11 mouse cellular contexts compared by ENCODE assay signal in the genomic region with DNA sequence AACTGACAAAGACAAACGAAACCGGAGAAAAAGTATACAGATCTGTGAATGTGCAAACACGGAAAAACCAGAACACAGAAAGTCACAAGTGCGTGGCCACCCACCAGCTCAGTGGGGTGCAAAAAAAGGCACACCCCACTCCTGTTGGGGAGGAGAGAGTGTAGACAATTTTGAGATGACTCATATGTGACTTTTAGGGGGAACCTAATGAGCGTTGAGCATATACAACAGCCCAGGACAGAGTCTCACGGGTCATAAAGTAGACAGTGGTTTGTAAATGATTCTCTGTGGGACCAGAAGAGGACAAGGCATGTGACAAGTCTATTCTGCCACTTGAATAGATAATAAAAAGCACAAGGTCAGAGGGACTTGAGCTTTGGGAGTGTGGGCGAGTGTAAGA. TPM values are rescaled to one million over a fixed set of nuclear protein-coding genes. Genes with fewer than 3 reads are reported as not detected.
DNase-seq lines count a peak whose midpoint lies in the region; ATAC-seq lines count a peak whose summit lies in the region.
"Had no signal": no experiment of that assay in that cellular context is flagged by ENCODE, and none has a peak within 500 bp of the region (broad histone marks: within the 10 kb centered on the region; RNA-seq: fewer than 3 reads in every experiment).

No protein-coding gene starts in this region.

- H3K27ac ChIP-seq in heart, embryonic 15.5 days, result peak overlapping the region; percentile 29; the same call in 1 of the 2 replicates
- H3K27ac ChIP-seq in embryonic facial prominence, embryonic 12.5 days, result 0 out of 2 replicates have a peak overlapping the region, but pooled peaks have one; percentile 41
- peak overlapping the region; percentile 43 for H3K27ac ChIP-seq in intestine, embryonic 16.5 days (ENCODE audit: low read length)

- no peak overlapping the region for H3K4me3 ChIP-seq in heart, embryonic 15.5 days
- no peak overlapping the region for H3K4me3 ChIP-seq in embryonic facial prominence, embryonic 12.5 days
- no peak overlapping the region for H3K4me3 ChIP-seq in intestine, embryonic 16.5 days (ENCODE audit: low read length)
- H3K4me3 ChIP-seq: megakaryocyte, embryonic 14.5 days had no signal

- H3K9me3 ChIP-seq in heart, embryonic 15.5 days (replicated peaks), result no peaks in the 10 kb centered on the region
- H3K9me3 ChIP-seq in embryonic facial prominence, embryonic 12.5 days, result no peaks in the 10 kb centered on the region
- no peaks in the 10 kb centered on the region for H3K9me3 ChIP-seq in intestine, embryonic 16.5 days (ENCODE audit: control insufficient read depth, low read length)
- H3K9me3 ChIP-seq: megakaryocyte, embryonic 14.5 days had no signal

- H3K9ac ChIP-seq in heart, embryonic 15.5 days, result no peak overlapping the region
- H3K9ac ChIP-seq in embryonic facial prominence, embryonic 12.5 days, result no peak overlapping the region
- peak overlapping the region; percentile 27; the same call in 1 of the 2 replicates for H3K9ac ChIP-seq in intestine, embryonic 16.5 days (ENCODE audit: low read depth, low read length)

- ATAC-seq in heart, embryonic 15.5 days (replicated peaks; ENCODE audit: insufficient number of reproducible peaks, insufficient read depth, low FRiP score, low read depth), result no peak
- ATAC-seq in embryonic facial prominence, embryonic 12.5 days (ENCODE audit: insufficient number of reproducible peaks, insufficient read depth, low FRiP score, low TSS enrichment), result no peak
- peak; percentile 51 for ATAC-seq in intestine, embryonic 16.5 days

- no peak for DNase-seq in heart, postnatal 36 days
- peak; percentile 11 to 27 for DNase-seq in natural killer cell, adult 2 months (ENCODE audit: low spot score in 2 of 2)
- DNase-seq in gastrocnemius, postnatal 10 days, result no peak
- DNase-seq in ovary, adult 18-20 months (ENCODE audit: low spot score), result no peak
- DNase-seq in frontal cortex, postnatal 36 days (ENCODE audit: low spot score in 2 of 2), result no peak
- DNase-seq: gastrocnemius, postnatal 25 days; thymus, postnatal 4 days had no signal

- H3K36me3 ChIP-seq in heart, embryonic 15.5 days, result no peaks in the 10 kb centered on the region
- H3K36me3 ChIP-seq in embryonic facial prominence, embryonic 12.5 days, result no peaks in the 10 kb centered on the region
- H3K36me3 ChIP-seq in intestine, embryonic 16.5 days (ENCODE audit: control insufficient read depth, insufficient read depth, low read length), result no peaks in the 10 kb centered on the region

- intact Hi-C loops in heart, postnatal 36 days (cut with DNase I), result no loop called here

- H3K4me1 ChIP-seq in heart, embryonic 15.5 days (replicated peaks), result peaks cover 17% of the 10 kb centered on the region
- H3K4me1 ChIP-seq in embryonic facial prominence, embryonic 12.5 days, result peaks cover 14% of the 10 kb centered on the region
- H3K4me1 ChIP-seq in intestine, embryonic 16.5 days (ENCODE audit: control insufficient read depth, insufficient read depth, low read length), result peaks cover 15% of the 10 kb centered on the region

- peak overlapping the region; percentile 34 for H3K4me2 ChIP-seq in heart, embryonic 15.5 days
- peak overlapping the region; percentile 32 for H3K4me2 ChIP-seq in embryonic facial prominence, embryonic 12.5 days (replicated peaks)
- peak overlapping the region; percentile 41 for H3K4me2 ChIP-seq in intestine, embryonic 16.5 days (ENCODE audit: low read depth, low read length)

- 26% methylated on average over 7 of the region's 7 CpGs for WGBS in heart, embryonic 15.5 days
- WGBS in embryonic facial prominence, embryonic 12.5 days, result 30% methylated on average over 7 of the region's 7 CpGs
- 6% methylated on average over 7 of the region's 7 CpGs for WGBS in intestine, embryonic 16.5 days

- no peaks in the 10 kb centered on the region for H3K27me3 ChIP-seq in heart, embryonic 15.5 days
- H3K27me3 ChIP-seq in embryonic facial prominence, embryonic 12.5 days, result no peaks in the 10 kb centered on the region
- H3K27me3 ChIP-seq in intestine, embryonic 16.5 days (replicated peaks; ENCODE audit: control insufficient read depth, insufficient read depth, low read length), result no peaks in the 10 kb centered on the region

RNA-seq across cellular contexts. Expression of gene 4933407L21Rik, which starts 4.9 kb away (rescaled TPM):
- 0.04 and 0.18 TPM in 2 replicates for polyA plus RNA-seq in heart, embryonic 15.5 days (2015; fragmentation: Nextera tagmentation; extraction: Ambion mirVana)
- not detected for total RNA-seq in heart, postnatal 36 days (2021)
- 0.22 and 0.29 TPM in 2 replicates for polyA plus RNA-seq in embryonic facial prominence, embryonic 12.5 days (2016; fragmentation: Nextera tagmentation; extraction: Ambion mirVana)
- polyA plus RNA-seq in intestine, embryonic 16.5 days (2015; fragmentation: Nextera tagmentation; extraction: Ambion mirVana), result 0.09 and 0.22 TPM in 2 replicates
- total RNA-seq in gastrocnemius, postnatal 10 days (2021), result not detected
- total RNA-seq: gastrocnemius, postnatal 25 days had no signal

RNA-seq across cellular contexts. Expression of gene Gpr55, which starts 27.6 kb away (rescaled TPM):
- polyA plus RNA-seq in heart, embryonic 15.5 days (2015; fragmentation: Nextera tagmentation; extraction: Ambion mirVana), result 0.06 and 0.08 TPM in 2 replicates
- total RNA-seq in heart, postnatal 36 days (2021), result not detected
- polyA plus RNA-seq in embryonic facial prominence, embryonic 12.5 days (2016; fragmentation: Nextera tagmentation; extraction: Ambion mirVana), result 0.08 TPM in 2 replicates
- polyA plus RNA-seq in intestine, embryonic 16.5 days (2015; fragmentation: Nextera tagmentation; extraction: Ambion mirVana), result 0.07 and 0.10 TPM in 2 replicates
- total RNA-seq in gastrocnemius, postnatal 10 days (2021), result not detected
- total RNA-seq: gastrocnemius, postnatal 25 days had no signal

RNA-seq across cellular contexts. Expression of gene Itm2c, which starts 39.1 kb away (rescaled TPM):
- polyA plus RNA-seq in heart, embryonic 15.5 days (2015; fragmentation: Nextera tagmentation; extraction: Ambion mirVana), result 181 and 231 TPM in 2 replicates
- 10 to 100 TPM; 61.5 to 66.5 TPM for total RNA-seq in heart, postnatal 36 days (2021)
- polyA plus RNA-seq in embryonic facial prominence, embryonic 12.5 days (2016; fragmentation: Nextera tagmentation; extraction: Ambion mirVana), result 252 and 258 TPM in 2 replicates
- polyA plus RNA-seq in intestine, embryonic 16.5 days (2015; fragmentation: Nextera tagmentation; extraction: Ambion mirVana), result 129 and 141 TPM in 2 replicates
- total RNA-seq in gastrocnemius, postnatal 10 days (2021), result 10 to 100 TPM; 59.7 to 68.9 TPM

Comparison
In these comparisons a context has a peak if more than half of its experiments do, and no peak if none do; other contexts are left out.
1. DNase-seq: peak in natural killer cell, adult 2 months (2 of 2); none in heart, postnatal 36 days (0 of 2), gastrocnemius, postnatal 10 days (single experiment), ovary, adult 18-20 months (single experiment) and frontal cortex, postnatal 36 days (0 of 2).
2. Peak in every context shown above with its lines, with median percentiles within 50 percentile points of each other: H3K27ac ChIP-seq and H3K4me2 ChIP-seq.